ENCODE assay signal across 25 mouse cellular contexts in the genomic region with DNA sequence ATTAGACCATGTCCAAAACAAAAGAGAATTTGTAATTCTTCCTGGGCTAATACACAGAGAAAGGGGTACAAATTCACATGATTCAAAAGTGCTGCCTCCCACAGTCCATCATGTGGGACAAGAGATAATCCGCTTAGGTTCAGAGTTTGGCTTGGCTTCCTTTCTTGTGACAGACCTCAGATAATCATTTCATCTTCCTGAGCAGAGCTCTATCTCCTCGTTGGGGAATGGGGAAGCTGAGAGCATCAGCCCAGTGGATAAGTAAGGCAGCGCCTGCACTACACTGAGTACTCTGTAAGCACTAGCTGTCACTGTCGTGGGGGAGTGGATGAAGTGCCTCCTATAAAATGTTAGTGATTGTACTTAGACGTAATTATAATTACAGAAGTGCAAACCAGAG. TPM values are rescaled to one million over a fixed set of nuclear protein-coding genes. Genes with fewer than 3 reads are reported as not detected.
DNase-seq lines count a peak whose midpoint lies in the region; ATAC-seq and TF ChIP-seq lines count a peak whose summit lies in the region.
"Had no signal": no experiment of that assay in that cellular context is flagged by ENCODE, and none has a peak within 500 bp of the region (broad histone marks: within the 10 kb centered on the region; RNA-seq: fewer than 3 reads in every experiment).

No protein-coding gene starts in this region.

- no peak overlapping the region for H3K4me3 ChIP-seq in hindbrain, postnatal 0 days (ENCODE audit: low read length)
- H3K4me3 ChIP-seq in hindbrain, embryonic 12.5 days = no peak overlapping the region
- H3K4me3 ChIP-seq: embryonic facial prominence, embryonic 10.5 days; embryonic facial prominence, embryonic 13.5 days; erythroblast, embryonic 14.5 days; forebrain, embryonic 12.5 days; forebrain, embryonic 15.5 days; heart, adult 2 months; hindbrain, embryonic 13.5 days had no signal

- no peak for TF ChIP-seq CTCF in hindbrain, postnatal 0 days (IDR thresholded peaks at IDR 0.05; ENCODE audit: low read depth)

- no peaks in the 10 kb centered on the region for H3K36me3 ChIP-seq in hindbrain, postnatal 0 days (ENCODE audit: insufficient read depth, low read length)
- no peaks in the 10 kb centered on the region for H3K36me3 ChIP-seq in hindbrain, embryonic 12.5 days
- H3K36me3 ChIP-seq: embryonic facial prominence, embryonic 13.5 days; forebrain, embryonic 12.5 days; forebrain, embryonic 15.5 days; hindbrain, embryonic 13.5 days had no signal

- H3K9me3 ChIP-seq in hindbrain, postnatal 0 days (ENCODE audit: low read length) = no peaks in the 10 kb centered on the region
- H3K9me3 ChIP-seq in hindbrain, embryonic 12.5 days (replicated peaks) = no peaks in the 10 kb centered on the region
- H3K9me3 ChIP-seq: embryonic facial prominence, embryonic 13.5 days; forebrain, embryonic 15.5 days; hindbrain, embryonic 13.5 days had no signal

- WGBS in hindbrain, postnatal 0 days = 66% methylated on average over 5 of the region's 5 CpGs
- WGBS in hindbrain, embryonic 12.5 days = 82% methylated on average over 5 of the region's 5 CpGs

- peak; percentile 39 for DNase-seq in hindbrain, postnatal 0 days (ENCODE audit: low spot score)
- DNase-seq in testis, postnatal 14 days (ENCODE audit: low spot score) = peak; percentile 9
- no peak for DNase-seq in testis, postnatal 10 days (ENCODE audit: low spot score)
- DNase-seq in retina, postnatal 1 day = peak; percentile 68
- no peak for DNase-seq in kidney, postnatal 10 days
- DNase-seq: adrenal gland, postnatal 10 days; adrenal gland, postnatal 36 days; cerebellum, adult 2 months; cerebellum, adult 9-11 months; cerebellum, postnatal 36 days; embryo, embryonic 11 days; gastrocnemius, postnatal 25 days; heart, adult 2 months had no signal

- no peak overlapping the region for H3K9ac ChIP-seq in hindbrain, postnatal 0 days (replicated peaks; ENCODE audit: low read length)
- H3K9ac ChIP-seq in hindbrain, embryonic 12.5 days = no peak overlapping the region
- H3K9ac ChIP-seq: embryonic facial prominence, embryonic 13.5 days; forebrain, embryonic 12.5 days; forebrain, embryonic 15.5 days; hindbrain, embryonic 13.5 days had no signal

- no peak overlapping the region for H3K4me2 ChIP-seq in hindbrain, postnatal 0 days (ENCODE audit: low read depth, low read length)
- no peak overlapping the region for H3K4me2 ChIP-seq in hindbrain, embryonic 12.5 days (replicated peaks)
- H3K4me2 ChIP-seq: embryonic facial prominence, embryonic 13.5 days; forebrain, embryonic 12.5 days; forebrain, embryonic 15.5 days; heart, embryonic 11.5 days; hindbrain, embryonic 13.5 days had no signal

- H3K27ac ChIP-seq in hindbrain, postnatal 0 days = no peak overlapping the region
- H3K27ac ChIP-seq in hindbrain, embryonic 12.5 days = no peak overlapping the region
- H3K27ac ChIP-seq: embryonic facial prominence, embryonic 10.5 days; embryonic facial prominence, embryonic 13.5 days; forebrain, embryonic 12.5 days; forebrain, embryonic 15.5 days; heart, adult 2 months; hindbrain, embryonic 13.5 days had no signal

- H3K4me1 ChIP-seq in hindbrain, postnatal 0 days (ENCODE audit: insufficient read depth, low read length) = no peaks in the 10 kb centered on the region
- peaks cover 24% of the 10 kb centered on the region for H3K4me1 ChIP-seq in hindbrain, embryonic 12.5 days

- no peak for ATAC-seq in hindbrain, postnatal 0 days
- no peak for ATAC-seq in hindbrain, embryonic 12.5 days (ENCODE audit: low FRiP score)
- ATAC-seq: CD4-positive, CD25-positive, alpha-beta regulatory T cell, adult 4 months; forebrain, embryonic 15.5 days; hindbrain, embryonic 16.5 days; inflammation-experienced regulatory T-cells, adult 6 months; Patski had no signal

- H3K27me3 ChIP-seq in hindbrain, postnatal 0 days (ENCODE audit: insufficient read depth, low read length) = no peaks in the 10 kb centered on the region
- no peaks in the 10 kb centered on the region for H3K27me3 ChIP-seq in hindbrain, embryonic 12.5 days
- H3K27me3 ChIP-seq: forebrain, embryonic 12.5 days; forebrain, embryonic 15.5 days; hindbrain, embryonic 13.5 days; Patski had no signal

RNA-seq across cellular contexts. Expression of gene Cadm1, which starts 35.1 kb away (rescaled TPM):
- 115 and 117 TPM in 2 replicates for total RNA-seq in hindbrain, postnatal 0 days (2014; rRNA removed)
- polyA plus RNA-seq in hindbrain, postnatal 0 days (2015; fragmentation: Nextera tagmentation; extraction: Ambion mirVana) = 187 and 203 TPM in 2 replicates
- polyA plus RNA-seq in hindbrain, embryonic 12.5 days (2016; fragmentation: Nextera tagmentation; extraction: Ambion mirVana) = 120 and 132 TPM in 2 replicates

Comparison
In these comparisons a context has a peak if more than half of its experiments do, and no peak if none do; other contexts are left out.
1. DNase-seq: peak in hindbrain, postnatal 0 days (single experiment), testis, postnatal 14 days (single experiment) and retina, postnatal 1 day (single experiment); none in testis, postnatal 10 days (single experiment) and kidney, postnatal 10 days (single experiment).